Mouse (Mus musculus) thymus, adult 2 months (tissue): ENCODE data around the gene Ykt6. TPM values are rescaled to one million over a fixed set of nuclear protein-coding genes. Genes with fewer than 3 reads are reported as not detected.
A peak's percentile ranks its signal among the peaks of the same experiment; 100 is the strongest.

Experiments
- DNase-seq: peaks from one replicate; pipeline ENCODE4 v3.0.0; 2021
- H3K27ac ChIP-seq: fragments of 200-500 bp; 2 replicates; pipeline ENCODE4 v1.5.1; 2012; ENCODE audit warnings: low read length, control low read depth; ENCODE audit not compliant: control insufficient read depth, insufficient read depth
- H3K27me3 ChIP-seq: fragments of 200-500 bp; 2 replicates; pipeline ENCODE4 v1.6.1; 2012; ENCODE audit warnings: mild to moderate bottlenecking, low read length, moderate library complexity, mixed read lengths; ENCODE audit not compliant: control insufficient read depth, insufficient read depth
- H3K36me3 ChIP-seq: fragments of 200-500 bp; 2 replicates; pipeline ENCODE4 v1.6.1; 2012; ENCODE audit warnings: mild to moderate bottlenecking, low read length, moderate library complexity; ENCODE audit not compliant: control insufficient read depth, insufficient read depth
- H3K4me1 ChIP-seq: fragments of 200-500 bp; replicated peaks from 2 replicates; pipeline ENCODE4 v1.6.1; 2012; ENCODE audit warnings: low read length; ENCODE audit not compliant: control insufficient read depth, insufficient read depth
- H3K4me3 ChIP-seq: fragments of 200-500 bp; 2 replicates; pipeline ENCODE4 v1.5.1; 2012; ENCODE audit warnings: mild to moderate bottlenecking, low read length, control low read depth, moderate library complexity; ENCODE audit not compliant: control insufficient read depth, insufficient read depth
- CTCF ChIP-seq: fragments of 200-500 bp; IDR thresholded peaks from 2 replicates; pipeline ENCODE4 v1.5.1; 2012; ENCODE audit warnings: mild to moderate bottlenecking, control low read depth, low read length, moderate library complexity, borderline replicate concordance; ENCODE audit not compliant: control insufficient read depth, poor library complexity, insufficient read depth; ENCODE audit errors: extremely low read depth
- POLR2A ChIP-seq: fragments of 200-500 bp; IDR thresholded peaks from 2 replicates; pipeline ENCODE4 v1.6.1; 2012; ENCODE audit warnings: mild to moderate bottlenecking, low read length, control low read depth, moderate library complexity; ENCODE audit not compliant: control insufficient read depth, poor library complexity, insufficient read depth; ENCODE audit errors: extremely low read depth
- whole genome bisulfite sequencing: fragments of 180-500 bp; shearing (Covaris S2); methylation state at CpG from one replicate; pipeline ENCODE4 v1.1.7; 2018; 5-methylcytosine and 5-hydroxymethylcytosine counted together
- polyA plus RNA-seq: library from polyadenylated mRNA; depleted of rRNA; stranded (reverse); fragments of >200 nt; gene quantifications from 2 replicates; pipeline ENCODE4 v1.2.3, GENCODE M21; 2012; rRNA removed

Ykt6 gene
- polyA plus RNA-seq: 85.8 and 101 TPM in 2 replicates

DNA sequence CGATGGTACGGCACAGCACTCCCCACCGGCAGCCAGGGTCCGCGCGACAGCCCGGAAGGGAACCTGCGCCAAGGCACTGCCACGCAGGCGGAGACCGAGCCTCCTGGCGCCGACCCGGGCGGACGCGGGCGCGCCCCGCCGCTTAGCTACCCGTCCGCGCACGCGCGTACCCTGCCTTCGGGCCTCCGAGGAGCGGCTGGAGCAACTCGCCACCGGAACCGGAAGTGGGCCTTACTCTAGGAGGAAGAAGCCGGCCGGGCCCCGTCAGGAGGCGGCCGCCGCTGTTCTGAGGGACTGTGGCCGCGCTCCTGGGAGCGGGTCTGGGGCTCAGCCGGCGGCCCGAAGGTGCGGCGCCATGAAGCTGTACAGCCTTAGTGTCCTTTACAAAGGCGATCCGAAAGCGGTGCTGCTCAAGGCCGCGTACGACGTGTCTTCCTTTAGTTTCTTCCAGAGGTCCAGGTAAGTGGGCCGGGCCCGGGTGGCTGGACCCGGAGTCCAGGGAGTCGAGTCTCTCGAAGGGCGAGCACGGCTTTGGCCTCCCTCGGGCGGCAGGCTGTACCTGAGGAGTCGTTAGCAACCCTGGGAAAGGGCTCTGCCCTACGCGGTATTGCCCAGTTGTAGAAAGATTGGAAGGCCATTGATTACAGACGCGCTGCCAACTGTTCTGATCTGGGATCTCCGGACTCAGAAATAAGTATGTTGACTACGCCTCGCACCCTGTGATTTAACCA lies at the start of gene Ykt6:
Gene Ykt6, plus strand, starts transcription at position 148 of the 731 bp plus-strand sequence.
- peak within 1 kb of the TSS; percentile 80 for H3K4me3 ChIP-seq
- peaks cover 5% of the 10 kb centered on the region for H3K36me3 ChIP-seq
- H3K27ac ChIP-seq: peak within 1 kb of the TSS; percentile 83
- TF ChIP-seq CTCF (0 out of 2 replicates have a peak, but pooled peaks have one; percentile 14), POLR2A (peak; percentile 84)
- WGBS: under 1% methylated on average over 71 of the region's 71 CpGs
- no peaks in the 10 kb centered on the region for H3K27me3 ChIP-seq
- H3K4me1 ChIP-seq: peaks cover 10% of the 10 kb centered on the region
- peak; percentile 93 for DNase-seq

DNA sequence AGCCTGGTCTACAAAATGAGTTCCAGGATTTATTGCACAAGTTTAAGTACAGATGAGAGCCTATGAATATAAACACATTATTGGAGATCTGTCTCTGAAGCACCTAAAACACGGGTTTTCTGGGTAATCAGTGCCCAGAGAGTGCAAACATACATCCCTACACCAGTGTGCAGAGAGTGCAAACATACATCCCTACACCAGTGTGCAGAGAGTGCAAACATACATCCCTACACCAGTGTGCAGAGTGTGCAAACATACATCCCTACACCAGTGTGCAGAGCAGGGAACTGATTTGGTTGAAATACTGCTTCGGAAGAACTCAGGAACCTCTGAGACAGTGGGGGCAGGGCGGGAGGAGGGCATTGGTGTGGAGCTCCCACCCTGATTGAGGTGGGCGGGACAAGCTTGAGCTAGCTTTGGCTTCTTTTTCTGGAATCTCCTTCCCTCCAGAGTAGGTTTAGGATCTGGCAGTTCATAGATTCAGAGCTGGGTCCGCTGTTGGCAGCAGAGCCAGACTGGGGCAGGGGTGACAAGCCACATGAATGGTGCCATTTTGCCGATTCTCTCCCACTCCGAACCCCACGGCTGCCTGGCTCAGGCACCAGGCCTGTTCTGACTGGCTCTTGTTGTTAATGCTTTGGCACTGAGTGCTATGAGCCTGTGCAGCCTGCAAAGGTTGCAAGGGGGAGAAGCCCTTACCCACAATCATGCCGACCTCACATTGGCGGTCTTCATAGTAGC lies 49.5 kb upstream of the Ykt6 start:
- WGBS: 93% methylated on average over 10 of the region's 10 CpGs
- Histone ChIP-seq H3K4me1 (peaks cover 5% of the 10 kb centered on the region; the same call in 1 of the 2 replicates), H3K36me3 (no peaks in the 10 kb centered on the region), H3K4me3 (no peak overlapping the region), H3K27me3 (no peaks in the 10 kb centered on the region), H3K27ac (no peak overlapping the region)
- no peak for TF ChIP-seq CTCF
- TF ChIP-seq POLR2A: no peak
- no peak for DNase-seq

DNA sequence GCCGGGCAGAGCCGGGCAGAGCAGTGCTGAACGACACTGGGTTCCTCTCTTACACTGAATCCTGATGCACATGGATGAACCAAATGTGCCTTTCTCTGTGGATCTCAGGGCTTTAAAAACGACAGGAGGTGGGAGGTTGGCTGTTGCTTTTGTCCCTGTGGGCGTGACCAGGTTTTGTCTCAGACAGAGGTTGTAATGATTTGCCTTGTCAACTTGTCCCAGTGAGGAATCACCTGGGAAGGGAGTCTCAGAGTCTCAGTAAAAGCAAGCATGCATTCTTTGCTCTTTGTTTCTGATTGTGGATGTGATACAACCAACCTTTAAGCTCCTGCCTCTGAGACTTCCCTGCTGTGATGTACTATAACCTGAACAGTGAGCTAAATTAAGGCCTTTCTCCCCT lies 48.4 kb upstream of the Ykt6 start:
- Histone ChIP-seq H3K36me3 (no peaks in the 10 kb centered on the region), H3K4me1 (peaks cover under 1% of the 10 kb centered on the region; the same call in 1 of the 2 replicates), H3K4me3 (no peak overlapping the region), H3K27me3 (no peaks in the 10 kb centered on the region), H3K27ac (no peak overlapping the region)
- no peak for DNase-seq
- TF ChIP-seq CTCF (no peak), POLR2A (no peak)
- 86% methylated on average over 5 of the region's 5 CpGs for whole genome bisulfite sequencing

GRCm38 (mm10) chr11:5908642-5909041 lies 46.9 kb upstream of the Ykt6 start:
- DNase-seq: no peak
- TF ChIP-seq CTCF: no peak
- TF ChIP-seq POLR2A: no peak
- WGBS: 85% methylated on average over 4 of the region's 4 CpGs
- H3K27me3 ChIP-seq: no peaks in the 10 kb centered on the region
- no peak overlapping the region for H3K27ac ChIP-seq
- H3K4me1 ChIP-seq: no peaks in the 10 kb centered on the region
- H3K36me3 ChIP-seq: no peaks in the 10 kb centered on the region
- no peak overlapping the region for H3K4me3 ChIP-seq

DNA sequence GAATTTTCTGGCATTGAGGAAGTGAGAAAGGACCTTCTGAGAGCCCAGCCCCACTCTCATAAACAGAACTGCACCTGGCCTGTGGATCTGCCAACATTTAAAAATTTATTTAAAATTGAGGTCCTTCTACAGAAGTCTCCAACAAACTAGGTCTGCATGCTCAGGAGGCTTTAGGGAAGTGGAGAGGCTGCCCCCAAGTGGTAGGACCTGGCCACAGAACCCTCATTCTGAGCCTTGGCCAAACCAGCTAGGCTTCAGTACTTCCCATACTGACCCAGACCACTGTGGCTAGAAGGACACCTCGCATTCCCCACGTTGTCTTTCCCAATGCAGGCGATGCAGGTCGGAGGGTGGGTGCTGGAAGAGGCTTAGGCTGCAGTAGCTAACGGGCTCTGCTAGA lies 42.9 kb upstream of the Ykt6 start:
- 33% methylated on average over 5 of the region's 5 CpGs for WGBS

DNA sequence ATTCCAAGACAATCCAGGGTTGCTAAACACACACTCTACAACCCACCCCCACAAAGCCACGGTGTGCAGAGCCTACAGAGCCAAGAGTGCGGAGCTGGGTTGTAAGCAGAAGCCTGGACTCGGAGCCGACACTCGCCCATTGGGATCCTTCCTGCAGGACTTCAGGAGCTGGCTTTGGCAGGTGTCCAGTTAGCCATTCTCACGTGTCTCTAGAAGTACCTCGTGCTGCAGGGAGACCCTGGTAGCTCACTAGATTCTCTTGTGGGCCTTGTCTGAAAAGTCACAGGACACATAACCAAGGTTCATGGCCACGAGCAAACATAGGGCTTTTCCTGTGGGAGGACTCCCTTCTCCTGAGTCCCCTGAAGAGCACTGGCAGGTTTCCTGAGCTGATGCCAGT lies 42.2 kb upstream of the Ykt6 start:
- TF ChIP-seq CTCF: no peak
- no peak for TF ChIP-seq POLR2A
- WGBS: 82% methylated on average over 8 of the region's 8 CpGs
- Histone ChIP-seq H3K4me1 (no peaks in the 10 kb centered on the region), H3K27ac (no peak overlapping the region), H3K36me3 (no peaks in the 10 kb centered on the region), H3K27me3 (no peaks in the 10 kb centered on the region), H3K4me3 (no peak overlapping the region)
- no peak for DNase-seq

More for the DNA sequence above, 42.9 kb upstream of the Ykt6 start:
- TF ChIP-seq CTCF: 0 out of 2 replicates have a peak, but pooled peaks have one; percentile 39
- no peak for TF ChIP-seq POLR2A
- Histone ChIP-seq H3K4me3 (no peak overlapping the region), H3K36me3 (no peaks in the 10 kb centered on the region), H3K4me1 (no peaks in the 10 kb centered on the region), H3K27me3 (no peaks in the 10 kb centered on the region), H3K27ac (no peak overlapping the region)
- DNase-seq: peak; percentile 49

GRCm38 (mm10) chr11:5913936-5914335 lies 41.6 kb upstream of the Ykt6 start:
- no peaks in the 10 kb centered on the region for H3K4me1 ChIP-seq
- no peak for DNase-seq
- H3K36me3 ChIP-seq: no peaks in the 10 kb centered on the region
- 69% methylated on average over 4 of the region's 4 CpGs for WGBS
- no peak overlapping the region for H3K27ac ChIP-seq
- no peaks in the 10 kb centered on the region for H3K27me3 ChIP-seq
- no peak overlapping the region for H3K4me3 ChIP-seq
- no peak for TF ChIP-seq CTCF
- no peak for TF ChIP-seq POLR2A
